Mouse (Mus musculus): ENCODE measurements around the gene Med7.
"Not testable (repeated sequence)": the region's sequence is repeated elsewhere in the genome, so short reads cannot be mapped to it uniquely, and the experiment has no call there.

The Med7 gene

GRCm38 (mm10) chr11:46428131-46428530, 8.6 kb upstream of the Med7 start:
- DNase-seq (ENCODE audit: extremely low spot score), result not testable (repeated sequence)

- DNase-seq (ENCODE audit: extremely low spot score), result no peak
Measured at GRCm38 (mm10) chr11:46430123-46430522, 6.6 kb upstream of the Med7 start.

- peak; percentile 72 for DNase-seq (ENCODE audit: extremely low spot score)
Measured at GRCm38 (mm10) chr11:46431129-46431528, 5.6 kb upstream of the Med7 start.

- no peak for DNase-seq (ENCODE audit: extremely low spot score)
Measured at GRCm38 (mm10) chr11:46435363-46435762, 1.4 kb upstream of the Med7 start.

- DNase-seq (ENCODE audit: extremely low spot score), result peak; percentile 61
Measured at GRCm38 (mm10) chr11:46437459-46438000, 805 bp downstream of the Med7 start.

GRCm38 (mm10) chr11:46439005-46439543, 2.3 kb downstream of the Med7 start:
- no peak for DNase-seq (ENCODE audit: extremely low spot score)

- DNase-seq (ENCODE audit: extremely low spot score), result no peak
Measured at GRCm38 (mm10) chr11:46441774-46442173, 5.0 kb downstream of the Med7 start.

- DNase-seq (ENCODE audit: extremely low spot score), result no peak
Measured at GRCm38 (mm10) chr11:46443152-46443551, 6.4 kb downstream of the Med7 start.

GRCm38 (mm10) chr11:46443979-46444378, 7.3 kb downstream of the Med7 start:
- DNase-seq (ENCODE audit: extremely low spot score), result no peak

- DNase-seq (ENCODE audit: extremely low spot score), result no peak
Measured at GRCm38 (mm10) chr11:46446150-46446549, 9.4 kb downstream of the Med7 start.

GRCm38 (mm10) chr11:46447644-46448484, 11.1 kb downstream of the Med7 start:
- no peak for DNase-seq (ENCODE audit: extremely low spot score)

GRCm38 (mm10) chr11:46449461-46450080, 12.8 kb downstream of the Med7 start:
- no peak for DNase-seq (ENCODE audit: extremely low spot score)

- DNase-seq (ENCODE audit: extremely low spot score), result no peak
Measured at GRCm38 (mm10) chr11:46454453-46455045, 17.8 kb downstream of the Med7 start, which contains the start of gene Havcr2. Havcr2 (plus strand) TSS chr11:46454935.

GRCm38 (mm10) chr11:46459960-46460359, 23.2 kb downstream of the Med7 start:
- no peak for DNase-seq (ENCODE audit: extremely low spot score)

GRCm38 (mm10) chr11:46461362-46461761, 24.6 kb downstream of the Med7 start:
- no peak for DNase-seq (ENCODE audit: extremely low spot score)

- DNase-seq (ENCODE audit: extremely low spot score), result no peak
Measured at GRCm38 (mm10) chr11:46461931-46462330, 25.2 kb downstream of the Med7 start.

GRCm38 (mm10) chr11:46466878-46467277, 30.2 kb downstream of the Med7 start:
- DNase-seq (ENCODE audit: extremely low spot score), result no peak

- DNase-seq (ENCODE audit: extremely low spot score), result no peak
Measured at GRCm38 (mm10) chr11:46474220-46474619, 37.5 kb downstream of the Med7 start.

- no peak for DNase-seq (ENCODE audit: extremely low spot score)
Measured at GRCm38 (mm10) chr11:46479311-46479710, 42.6 kb downstream of the Med7 start.

- DNase-seq (ENCODE audit: extremely low spot score), result no peak
Measured at GRCm38 (mm10) chr11:46480517-46480916, 43.8 kb downstream of the Med7 start.

GRCm38 (mm10) chr11:46488231-46488630, 51.5 kb downstream of the Med7 start:
- no peak for DNase-seq (ENCODE audit: extremely low spot score)

GRCm38 (mm10) chr11:46488650-46489049, 51.9 kb downstream of the Med7 start:
- DNase-seq (ENCODE audit: extremely low spot score), result no peak

Data from embryo, embryonic 9.5 days (tissue).